Mouse (Mus musculus): ENCODE data around the gene Slc38a6.

GRCm38 (mm10) chr12:73354521-73354920 lies 67.9 kb downstream of the Slc38a6 start:
- no peak for TF ChIP-seq CTCF (IDR thresholded peaks at IDR 0.05; ENCODE audit: low read depth, low read length)
- TF ChIP-seq POLR2A (IDR thresholded peaks at IDR 0.05; ENCODE audit: extremely low read depth, insufficient read depth, low read length): no peak

Measured in liver, adult 2 months (tissue).